Mouse (Mus musculus) lung, postnatal 4 days (tissue): ENCODE measurements around the gene Plp2.
"Not testable (repeated sequence)": the region's sequence is repeated elsewhere in the genome, so short reads cannot be mapped to it uniquely, and the experiment has no call there.

Experiments
- DNase-seq, 2 experiments: peaks; one replicate each; pipeline ENCODE4 v3.0.0; 2021

Gene Plp2

GRCm38 (mm10) chrX:7670921-7671623 is at the start of gene Plp2:
TSS of gene Plp2 (minus strand) at chrX:7671390.
- DNase-seq, result peak; percentile 60 to 72

- not testable (repeated sequence) for DNase-seq
Measured at GRCm38 (mm10) chrX:7716058-7716457, 44.9 kb upstream of the Plp2 start.

GRCm38 (mm10) chrX:7714135-7714899 is 43.1 kb upstream of the Plp2 start, which contains the start of gene Wdr45:
TSS of gene Wdr45 (plus strand) at chrX:7714333.
- peak; percentile 93 to 97 for DNase-seq

- not testable (repeated sequence) for DNase-seq
Measured at GRCm38 (mm10) chrX:7713764-7714134, 42.6 kb upstream of the Plp2 start.

- DNase-seq, result peak; percentile 86 to 89
Measured at GRCm38 (mm10) chrX:7696954-7697381, 25.8 kb upstream of the Plp2 start, which contains the start of gene Gpkow. TSS of gene Gpkow (plus strand) at chrX:7697131.

GRCm38 (mm10) chrX:7696520-7696919 is 25.3 kb upstream of the Plp2 start:
- no peak for DNase-seq

GRCm38 (mm10) chrX:7692862-7693261 is 21.7 kb upstream of the Plp2 start:
- peak in 1 of 2 experiments; percentile 34 for DNase-seq

- DNase-seq, result peak in 1 of 2 experiments; percentile 34
Measured at GRCm38 (mm10) chrX:7690486-7690885, 19.3 kb upstream of the Plp2 start.

- no peak for DNase-seq
Measured at GRCm38 (mm10) chrX:7688321-7688720, 17.1 kb upstream of the Plp2 start.

GRCm38 (mm10) chrX:7680864-7681263 is 9.7 kb upstream of the Plp2 start, which contains the start of gene Magix:
TSS of gene Magix (minus strand) at chrX:7681251.
- peak in 1 of 2 experiments; percentile 37 for DNase-seq

- no peak for DNase-seq
Measured at GRCm38 (mm10) chrX:7680057-7680412, 8.8 kb upstream of the Plp2 start.

- peak; percentile 92 to 95 for DNase-seq
Measured at GRCm38 (mm10) chrX:7679405-7680056, 8.3 kb upstream of the Plp2 start.

GRCm38 (mm10) chrX:7678986-7679385 is 7.8 kb upstream of the Plp2 start:
- no peak for DNase-seq

- no peak for DNase-seq
Measured at GRCm38 (mm10) chrX:7675001-7675380, 3.8 kb upstream of the Plp2 start.

GRCm38 (mm10) chrX:7674284-7675000 is 3.3 kb upstream of the Plp2 start:
- peak; percentile 26 to 38 for DNase-seq

GRCm38 (mm10) chrX:7673578-7674281 is 2.5 kb upstream of the Plp2 start:
- peak; percentile 40 to 52 for DNase-seq

- peak in 1 of 2 experiments; percentile 39 for DNase-seq
Measured at GRCm38 (mm10) chrX:7672739-7673138, 1.5 kb upstream of the Plp2 start.

GRCm38 (mm10) chrX:7670390-7670881 is 754 bp downstream of the Plp2 start:
- peak; percentile 80 to 84 for DNase-seq

- DNase-seq, result no peak
Measured at GRCm38 (mm10) chrX:7665739-7666502, 5.3 kb downstream of the Plp2 start.

- DNase-seq, result no peak
Measured at GRCm38 (mm10) chrX:7664791-7665190, 6.4 kb downstream of the Plp2 start.

GRCm38 (mm10) chrX:7662936-7663335 is 8.3 kb downstream of the Plp2 start:
- DNase-seq, result no peak
